10 mouse cellular contexts compared by ENCODE assay signal in genomic region chr9:71696762-71697161, GRCm38 (mm10).
A peak's percentile ranks its signal among the peaks of the same experiment; 100 is the strongest.
DNase-seq lines count a peak whose midpoint lies in the region; ATAC-seq and TF ChIP-seq lines count a peak whose summit lies in the region.
"Had no signal": no experiment of that assay in that cellular context is flagged by ENCODE, and none has a peak within 500 bp of the region (broad histone marks: within the 10 kb centered on the region; RNA-seq: fewer than 3 reads in every experiment).

No protein-coding gene starts in this region.

- no peak for ATAC-seq in neural tube, embryonic 15.5 days (ENCODE audit: low FRiP score)

- dilution Hi-C loops in CH12.LX (cut with MboI; ENCODE audit: extremely low pct_ligation_motif_present, extremely low pct_unique_long_range_greater_than_20kb, low sequenced_read_pairs): no loop called here

- no peak overlapping the region for H3K27ac ChIP-seq in CH12.LX (ENCODE audit: insufficient read depth, low read depth)
- H3K27ac ChIP-seq in heart, embryonic 10.5 days: peak overlapping the region; percentile 77; the same call in 1 of the 2 replicates
- H3K27ac ChIP-seq in neural tube, embryonic 15.5 days (replicated peaks): no peak overlapping the region
- H3K27ac ChIP-seq: forebrain, embryonic 10.5 days; hindbrain, embryonic 15.5 days had no signal

- peaks cover 2 to 6% of the 10 kb centered on the region in 2 experiments; a peak in 1 of 4 replicates for H3K4me1 ChIP-seq in CH12.LX (ENCODE audit: control insufficient read depth in 1 of 2, insufficient read depth in 2 of 2)
- peaks cover 63% of the 10 kb centered on the region for H3K4me1 ChIP-seq in heart, embryonic 10.5 days
- no peaks in the 10 kb centered on the region for H3K4me1 ChIP-seq in neural tube, embryonic 15.5 days
- H3K4me1 ChIP-seq: hindbrain, embryonic 15.5 days had no signal

- no peak for TF ChIP-seq POLR2A in CH12.LX (IDR thresholded peaks at IDR 0.05; ENCODE audit: low read depth, low read length)

- DNase-seq in 3134 (ENCODE audit: extremely low read depth, insufficient read length, low spot score) (peak; percentile 62), CH12.LX (ENCODE audit: extremely low read depth) (peak; percentile 9), MN1 (ENCODE audit: low spot score) (no peak)
- DNase-seq in cerebellum, adult 9-10 months: peak; percentile 75
- no peak for DNase-seq in heart, embryonic 10.5 days (ENCODE audit: low spot score)
- no peak for DNase-seq in layer of hippocampus, postnatal 14 days (ENCODE audit: low spot score in 2 of 2)
- DNase-seq in B cell, adult 2 months: no peak

- H3K9ac ChIP-seq in CH12.LX (ENCODE audit: insufficient read depth, low read depth): no peak overlapping the region
- no peak overlapping the region for H3K9ac ChIP-seq in neural tube, embryonic 15.5 days (replicated peaks)
- H3K9ac ChIP-seq: hindbrain, embryonic 15.5 days had no signal

- no peak overlapping the region for H3K4me2 ChIP-seq in CH12.LX (ENCODE audit: insufficient read depth, low read depth, poor library complexity, severe bottlenecking)
- no peak overlapping the region for H3K4me2 ChIP-seq in neural tube, embryonic 15.5 days
- H3K4me2 ChIP-seq: hindbrain, embryonic 15.5 days had no signal

- H3K27me3 ChIP-seq in CH12.LX (replicated peaks): no peaks in the 10 kb centered on the region
- H3K27me3 ChIP-seq in heart, embryonic 10.5 days (ENCODE audit: insufficient read depth, poor library complexity, severe bottlenecking): no peaks in the 10 kb centered on the region
- no peaks in the 10 kb centered on the region for H3K27me3 ChIP-seq in neural tube, embryonic 15.5 days (replicated peaks)
- H3K27me3 ChIP-seq: hindbrain, embryonic 15.5 days had no signal

- H3K36me3 ChIP-seq in CH12.LX (replicated peaks in 1 of 2; ENCODE audit: control insufficient read depth in 1 of 2, insufficient read depth in 1 of 2, low read length in 1 of 2): no peaks in the 10 kb centered on the region
- H3K36me3 ChIP-seq in heart, embryonic 10.5 days: peaks cover 15% of the 10 kb centered on the region
- no peaks in the 10 kb centered on the region for H3K36me3 ChIP-seq in neural tube, embryonic 15.5 days
- H3K36me3 ChIP-seq: forebrain, embryonic 10.5 days; hindbrain, embryonic 15.5 days had no signal

- H3K9me3 ChIP-seq in CH12.LX (replicated peaks; ENCODE audit: low read length): no peaks in the 10 kb centered on the region
- no peaks in the 10 kb centered on the region for H3K9me3 ChIP-seq in heart, embryonic 10.5 days
- no peaks in the 10 kb centered on the region for H3K9me3 ChIP-seq in neural tube, embryonic 15.5 days (replicated peaks)
- H3K9me3 ChIP-seq: forebrain, embryonic 10.5 days; hindbrain, embryonic 15.5 days had no signal

- no peak for TF ChIP-seq RAD21 in CH12.LX (IDR thresholded peaks at IDR 0.05; ENCODE audit: low read depth, low read length)

- no peak for TF ChIP-seq EP300 in CH12.LX (IDR thresholded peaks at IDR 0.05; ENCODE audit: low read length)

- in situ Hi-C loops in CH12.LX (cut with MboI; ENCODE audit: low pct_ligation_motif_present, low pct_unique_long_range_greater_than_20kb, low sequenced_read_pairs): no loop called here

- no peak for TF ChIP-seq CTCF in CH12.LX (conservative IDR thresholded peaks at IDR 0.05 in 1 of 2, IDR thresholded peaks at IDR 0.05 in 1 of 2; ENCODE audit: low read depth in 2 of 2, low read length in 2 of 2)

- WGBS in heart, embryonic 10.5 days: 44% methylated on average over 6 of the region's 6 CpGs
- 76% methylated on average over 6 of the region's 6 CpGs for WGBS in neural tube, embryonic 15.5 days

- H3K79me2 ChIP-seq in CH12.LX (replicated peaks; ENCODE audit: control insufficient read depth, extremely low read depth, insufficient read depth, poor library complexity, severe bottlenecking): no peaks in the 10 kb centered on the region

- H3K4me3 ChIP-seq in CH12.LX (replicated peaks in 1 of 3; ENCODE audit: low read depth in 2 of 3, low read length in 2 of 3, poor library complexity in 1 of 3): no peak overlapping the region
- H3K4me3 ChIP-seq in heart, embryonic 10.5 days: no peak overlapping the region
- no peak overlapping the region for H3K4me3 ChIP-seq in neural tube, embryonic 15.5 days (replicated peaks)
- H3K4me3 ChIP-seq: forebrain, embryonic 10.5 days; hindbrain, embryonic 15.5 days had no signal

TF ChIP-seq in CH12.LX, 34 proteins besides CTCF, POLR2A, EP300 and RAD21:
- TF ChIP-seq ZNF384 (IDR thresholded peaks at IDR 0.05; ENCODE audit: low read depth, low read length): no peak
- TF ChIP-seq JUN (IDR thresholded peaks at IDR 0.05; ENCODE audit: insufficient read depth, low read depth, low read length): no peak
- TF ChIP-seq POLR2AphosphoS2 (IDR thresholded peaks at IDR 0.05; ENCODE audit: low read depth, low read length): no peak
- no peak for TF ChIP-seq SMC3 (IDR thresholded peaks at IDR 0.05; ENCODE audit: low read depth, low read length)
- TF ChIP-seq NELFE (IDR thresholded peaks at IDR 0.05; ENCODE audit: low read depth, low read length): no peak
- no peak for TF ChIP-seq UBTF (IDR thresholded peaks at IDR 0.05; ENCODE audit: low read depth, low read length)

Comparison
In these comparisons a context has a peak if more than half of its experiments do, and no peak if none do; other contexts are left out.
1. DNase-seq: peak in 3134 (single experiment), CH12.LX (single experiment) and cerebellum, adult 9-10 months (single experiment); none in heart, embryonic 10.5 days (single experiment), MN1 (single experiment), layer of hippocampus, postnatal 14 days (0 of 2) and B cell, adult 2 months (0 of 2).